Mouse (Mus musculus) liver, embryonic 16.5 days (tissue): ENCODE data around the gene Nup98. TPM values are rescaled to one million over a fixed set of nuclear protein-coding genes. Genes with fewer than 3 reads are reported as not detected.
A peak's percentile ranks its signal among the peaks of the same experiment; 100 is the strongest.

Source experiments
- ATAC-seq: fragments of 200-750 bp; cut with Nextera tagmentation; 2 replicates; pipeline ENCODE4 v1.8.0; 2017; ENCODE audit warnings: low read depth, mild to moderate bottlenecking, moderate number of reproducible peaks, moderate library complexity
- H3K27ac ChIP-seq: fragments of 300-500 bp; sonication (generic); 2 replicates; pipeline ENCODE4 v1.5.1; 2014; ENCODE audit warnings: mild to moderate bottlenecking, low read length
- H3K27me3 ChIP-seq: fragments of 300-500 bp; sonication (generic); 2 replicates; pipeline ENCODE4 v1.6.1; 2014; ENCODE audit warnings: low read depth, low read length, mixed read lengths; ENCODE audit not compliant: control insufficient read depth, insufficient read depth
- H3K36me3 ChIP-seq: fragments of 300-500 bp; sonication (generic); 2 replicates; pipeline ENCODE4 v1.6.1; 2014; ENCODE audit warnings: mild to moderate bottlenecking; ENCODE audit not compliant: control insufficient read depth, insufficient read depth
- H3K4me1 ChIP-seq: fragments of 300-500 bp; sonication (generic); 2 replicates; pipeline ENCODE4 v1.6.1; 2014; ENCODE audit warnings: low read depth, low read length, mixed read lengths; ENCODE audit not compliant: control insufficient read depth
- H3K4me2 ChIP-seq: fragments of 300-500 bp; sonication (generic); 2 replicates; pipeline ENCODE4 v1.6.1; 2014; ENCODE audit warnings: low read depth, low read length, mixed read lengths
- H3K4me3 ChIP-seq: fragments of 300-500 bp; sonication (generic); 2 replicates; pipeline ENCODE4 v1.5.1; 2014; ENCODE audit warnings: low read depth, mild to moderate bottlenecking, low read length
- H3K9ac ChIP-seq: fragments of 300-500 bp; sonication (generic); 2 replicates; pipeline ENCODE4 v1.6.1; 2014; ENCODE audit warnings: low read depth, low read length
- H3K9me3 ChIP-seq: fragments of 300-500 bp; sonication (generic); replicated peaks from 2 replicates; pipeline ENCODE4 v1.6.1; 2016; ENCODE audit warnings: low read length; ENCODE audit not compliant: control insufficient read depth
- WGBS: fragments of 180-500 bp; shearing (Covaris S2); extraction: QIAGEN DNeasy Blood & Tissue Kit; methylation state at CpG from one replicate; pipeline ENCODE4 v1.1.7; 2014; ENCODE audit not compliant: insufficient replicate concordance; 5-methylcytosine and 5-hydroxymethylcytosine counted together
- polyA plus RNA-seq: library from polyadenylated mRNA; unstranded; fragments of >200 nt; fragmentation: Nextera tagmentation; extraction: Ambion mirVana; gene quantifications from 2 replicates; pipeline ENCODE4 v1.2.1, GENCODE M21; 2015

Gene Nup98
- polyA plus RNA-seq, 1 experiment from 2014 or later = 14.0 TPM

- Histone ChIP-seq H3K4me1 (peaks cover 9% of the 10 kb centered on the region), H3K4me3 (peak overlapping the region; percentile 71), H3K9ac (peak overlapping the region; percentile 69), H3K9me3 (no peaks in the 10 kb centered on the region), H3K4me2 (peak overlapping the region; percentile 92), H3K27me3 (no peaks in the 10 kb centered on the region), H3K27ac (peak overlapping the region; percentile 65), H3K36me3 (no peaks in the 10 kb centered on the region)
- ATAC-seq = peak; percentile 79
- 2% methylated on average over 31 of the region's 31 CpGs for WGBS
These were observed 13.0 kb upstream of the Nup98 start for GRCm38 (mm10) chr7:102222830-102223556.

- Histone ChIP-seq H3K27me3 (no peaks in the 10 kb centered on the region), H3K4me2 (peak overlapping the region; percentile 92), H3K4me3 (peak overlapping the region; percentile 71), H3K27ac (no peak overlapping the region; the same call in none of the 2 replicates), H3K36me3 (no peaks in the 10 kb centered on the region), H3K9me3 (no peaks in the 10 kb centered on the region), H3K9ac (peak overlapping the region; percentile 69), H3K4me1 (peaks cover 9% of the 10 kb centered on the region)
- WGBS = under 1% methylated on average over 11 of the region's 13 CpGs
- peak; percentile 66 for ATAC-seq
These were observed 12.4 kb upstream of the Nup98 start for GRCm38 (mm10) chr7:102222336-102222735.

DNA sequence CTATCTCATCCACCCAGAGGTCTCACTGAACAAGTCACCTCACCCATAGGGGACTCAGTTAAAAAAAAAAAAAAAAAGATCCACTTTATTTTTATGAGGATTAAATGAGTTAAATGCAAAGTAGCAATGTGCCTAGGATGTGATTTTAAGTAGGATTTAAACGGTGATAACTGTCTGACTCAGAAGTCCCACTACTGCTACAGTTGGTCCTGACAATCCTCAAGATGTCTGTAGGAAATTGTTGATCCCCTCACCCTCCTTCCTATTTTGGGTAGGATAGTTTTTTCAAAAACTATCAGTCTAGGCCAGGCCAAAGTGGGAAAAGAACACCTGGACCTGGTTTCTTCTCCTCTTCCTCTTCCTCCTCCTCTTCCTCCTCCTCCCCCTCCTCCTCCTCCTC is 11.9 kb upstream of the Nup98 start:
- no peak overlapping the region for H3K4me3 ChIP-seq
- H3K27me3 ChIP-seq = no peaks in the 10 kb centered on the region
- no peak for ATAC-seq
- no peaks in the 10 kb centered on the region for H3K9me3 ChIP-seq
- peaks cover 9% of the 10 kb centered on the region for H3K4me1 ChIP-seq
- H3K27ac ChIP-seq = no peak overlapping the region
- 35% methylated on average over 1 of the region's 1 CpGs for WGBS
- H3K36me3 ChIP-seq = no peaks in the 10 kb centered on the region
- H3K9ac ChIP-seq = no peak overlapping the region
- peak overlapping the region; percentile 92 for H3K4me2 ChIP-seq

DNA sequence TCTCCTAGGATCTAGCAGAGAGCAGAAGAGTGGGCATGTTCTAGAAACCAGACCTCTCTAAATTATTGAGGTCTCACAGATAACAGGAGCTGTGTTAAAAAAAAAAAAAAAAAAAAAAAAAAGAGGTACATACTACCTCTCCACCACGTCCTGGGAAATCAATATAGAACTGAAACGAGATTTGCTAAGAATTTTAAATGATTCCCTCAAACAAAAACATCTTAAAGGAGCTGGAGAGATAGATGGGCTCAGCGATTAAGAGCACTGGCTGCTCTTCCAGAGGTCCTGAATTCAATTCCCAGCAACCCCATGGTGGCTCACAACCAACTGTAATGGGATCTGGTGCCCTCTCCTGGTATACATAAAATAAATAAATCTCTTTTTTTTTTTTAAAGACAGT is 1.1 kb upstream of the Nup98 start:
- no peaks in the 10 kb centered on the region for H3K27me3 ChIP-seq
- WGBS = 51% methylated on average over 3 of the region's 3 CpGs
- H3K4me2 ChIP-seq = peak overlapping the region; percentile 90
- H3K4me1 ChIP-seq = peaks cover 11% of the 10 kb centered on the region
- ATAC-seq = no peak
- H3K9me3 ChIP-seq = no peaks in the 10 kb centered on the region
- peak overlapping the region; percentile 76 for H3K4me3 ChIP-seq
- peak overlapping the region; percentile 87 for H3K27ac ChIP-seq
- H3K36me3 ChIP-seq = no peaks in the 10 kb centered on the region
- H3K9ac ChIP-seq = peak overlapping the region; percentile 79

DNA sequence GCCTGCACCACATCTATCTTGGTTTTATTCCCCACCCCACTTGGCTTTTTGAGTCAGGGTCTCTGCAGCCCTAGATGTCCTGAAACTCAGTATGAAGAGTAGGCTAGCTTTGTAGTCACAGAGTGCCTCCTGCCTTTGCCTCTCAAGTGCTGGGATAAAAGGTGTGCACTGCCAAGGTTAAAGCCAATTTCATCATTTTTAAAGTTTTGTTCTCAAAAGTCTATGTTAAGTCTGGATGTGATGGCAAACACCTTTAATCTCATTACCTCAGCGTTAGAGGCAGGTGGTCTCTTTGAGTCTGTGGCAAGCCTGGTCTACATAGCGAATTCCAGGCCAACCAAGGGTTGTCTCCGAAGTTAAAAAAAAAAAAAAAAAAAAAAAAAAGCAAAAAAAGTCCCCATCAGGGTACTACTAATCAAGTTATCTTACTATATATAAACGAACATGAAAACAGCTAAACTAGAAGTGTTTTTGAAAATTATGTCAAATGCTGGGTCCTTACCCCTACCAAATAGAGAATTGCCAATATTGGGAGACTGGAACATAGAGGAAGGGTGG is 1.1 kb downstream of the Nup98 start:
- no peak for ATAC-seq
- Histone ChIP-seq H3K4me2 (peak overlapping the region; percentile 83), H3K4me3 (peak overlapping the region; percentile 76), H3K27me3 (no peaks in the 10 kb centered on the region), H3K9ac (peak overlapping the region; percentile 89), H3K27ac (no peak overlapping the region; the same call in 1 of the 2 replicates), H3K9me3 (no peaks in the 10 kb centered on the region), H3K4me1 (peaks cover 22% of the 10 kb centered on the region), H3K36me3 (no peaks in the 10 kb centered on the region)
- WGBS = 39% methylated on average over 4 of the region's 4 CpGs

GRCm38 (mm10) chr7:102205646-102206045 is 4.3 kb downstream of the Nup98 start:
- Histone ChIP-seq H3K9me3 (no peaks in the 10 kb centered on the region), H3K4me3 (no peak overlapping the region), H3K9ac (no peak overlapping the region), H3K27ac (no peak overlapping the region), H3K4me2 (peak overlapping the region; percentile 25; the same call in 1 of the 2 replicates), H3K36me3 (no peaks in the 10 kb centered on the region), H3K4me1 (peaks cover 22% of the 10 kb centered on the region), H3K27me3 (no peaks in the 10 kb centered on the region)
- ATAC-seq = no peak
- 13% methylated on average over 1 of the region's 1 CpGs for WGBS

DNA sequence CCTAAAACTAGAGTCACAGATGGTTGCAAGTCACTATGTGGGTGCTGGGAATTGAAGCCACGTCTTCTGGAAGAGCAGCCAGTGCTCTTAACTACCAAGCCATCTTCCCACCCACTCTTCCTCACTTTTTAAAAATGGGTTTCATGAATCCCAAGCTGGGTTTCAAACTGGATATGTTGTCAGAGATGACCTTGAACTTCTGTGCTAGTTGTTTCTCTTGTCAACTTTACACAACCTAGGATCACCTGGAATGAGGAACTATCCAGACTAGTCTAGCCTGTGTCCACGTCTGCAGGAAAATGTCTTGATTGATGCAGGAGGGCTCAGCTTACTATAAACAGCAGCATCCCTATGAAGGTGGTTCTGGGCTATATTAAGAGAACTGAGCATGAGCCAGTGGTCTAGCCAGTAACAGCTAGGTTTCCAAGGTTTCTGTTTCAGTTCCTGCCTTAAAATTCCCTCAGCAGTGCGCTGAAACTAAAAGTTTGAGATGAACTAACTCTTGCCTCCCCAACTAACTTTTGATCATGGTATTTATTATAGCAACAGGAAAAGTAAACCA is 5.6 kb downstream of the Nup98 start:
- H3K4me2 ChIP-seq = no peak overlapping the region
- WGBS = 71% methylated on average over 3 of the region's 3 CpGs
- no peak for ATAC-seq
- H3K9ac ChIP-seq = no peak overlapping the region
- peaks cover 22% of the 10 kb centered on the region for H3K4me1 ChIP-seq
- H3K27ac ChIP-seq = no peak overlapping the region
- H3K36me3 ChIP-seq = no peaks in the 10 kb centered on the region
- H3K4me3 ChIP-seq = no peak overlapping the region
- H3K9me3 ChIP-seq = no peaks in the 10 kb centered on the region
- no peaks in the 10 kb centered on the region for H3K27me3 ChIP-seq

DNA sequence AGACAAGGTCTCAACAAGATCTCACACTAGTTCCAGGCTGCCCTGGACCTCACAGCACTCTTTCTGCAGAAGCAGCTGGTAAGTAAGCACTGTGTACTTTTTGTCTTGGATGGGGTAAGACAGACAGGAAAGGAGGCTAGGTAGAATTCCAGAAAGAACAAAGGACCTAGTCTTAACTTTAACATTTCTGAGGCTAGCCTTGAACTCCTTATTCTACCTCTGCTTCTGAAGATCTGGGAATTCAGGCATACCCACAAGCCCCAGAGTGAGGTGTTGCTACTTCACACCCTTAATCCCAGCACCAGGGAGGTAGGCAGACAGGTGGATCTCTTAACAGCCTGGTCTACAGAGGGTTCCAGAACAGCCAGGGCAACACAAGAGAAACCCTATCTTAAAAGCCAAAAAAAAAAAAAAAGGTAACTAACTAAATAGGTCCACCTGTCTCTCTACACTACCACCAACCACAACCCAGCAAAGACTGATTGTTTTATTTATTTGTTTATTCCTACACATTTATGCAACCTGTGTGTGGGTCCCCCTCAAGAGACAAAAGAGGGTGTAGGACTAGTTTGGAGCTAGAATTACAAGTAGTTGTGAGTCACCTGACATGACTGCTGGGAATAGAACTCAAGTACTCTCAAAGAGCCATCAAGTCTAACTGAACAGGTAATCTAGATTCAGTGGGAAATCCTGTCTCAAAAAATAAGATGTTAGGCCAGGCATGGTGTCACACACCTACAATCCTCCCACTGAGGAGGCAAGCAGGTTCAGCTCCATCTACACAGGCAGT is 8.8 kb downstream of the Nup98 start:
- H3K9ac ChIP-seq = no peak overlapping the region
- peaks cover 11% of the 10 kb centered on the region for H3K4me1 ChIP-seq
- no peak for ATAC-seq
- H3K27ac ChIP-seq = no peak overlapping the region
- H3K9me3 ChIP-seq = no peaks in the 10 kb centered on the region
- H3K36me3 ChIP-seq = no peaks in the 10 kb centered on the region
- H3K4me3 ChIP-seq = no peak overlapping the region
- no peaks in the 10 kb centered on the region for H3K27me3 ChIP-seq
- no peak overlapping the region for H3K4me2 ChIP-seq
